Mouse (Mus musculus): Measurements from ENCODE around the gene Il10rb.

Il10rb gene

DNA sequence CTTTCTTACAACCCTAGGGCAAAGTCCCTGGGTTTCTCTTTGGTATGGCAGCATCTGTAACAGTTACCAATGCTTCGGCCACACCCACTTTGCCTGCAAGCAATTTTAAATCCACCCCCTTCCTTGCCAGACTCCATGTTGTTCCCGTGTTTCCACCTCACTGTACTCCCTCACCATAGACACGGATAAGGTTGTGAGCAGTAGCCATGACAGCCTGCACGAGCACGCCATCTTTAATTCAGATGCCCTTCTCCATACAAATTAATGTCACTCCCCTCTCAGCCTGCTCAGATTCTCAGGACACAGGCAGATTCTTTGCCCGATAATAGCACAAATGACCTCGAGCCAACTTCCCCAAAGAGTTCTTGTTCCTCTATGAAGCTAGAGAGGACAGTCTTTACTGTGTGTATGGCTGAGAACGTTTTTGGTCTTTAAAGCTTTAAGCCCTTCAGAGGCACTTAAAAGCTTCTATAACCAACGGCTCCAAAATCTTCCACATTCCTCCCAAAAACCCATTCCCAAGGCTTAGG lies 23.6 kb upstream of the Il10rb start:
- DNase-seq (ENCODE audit: extremely low spot score, low spot score) = no peak

DNA sequence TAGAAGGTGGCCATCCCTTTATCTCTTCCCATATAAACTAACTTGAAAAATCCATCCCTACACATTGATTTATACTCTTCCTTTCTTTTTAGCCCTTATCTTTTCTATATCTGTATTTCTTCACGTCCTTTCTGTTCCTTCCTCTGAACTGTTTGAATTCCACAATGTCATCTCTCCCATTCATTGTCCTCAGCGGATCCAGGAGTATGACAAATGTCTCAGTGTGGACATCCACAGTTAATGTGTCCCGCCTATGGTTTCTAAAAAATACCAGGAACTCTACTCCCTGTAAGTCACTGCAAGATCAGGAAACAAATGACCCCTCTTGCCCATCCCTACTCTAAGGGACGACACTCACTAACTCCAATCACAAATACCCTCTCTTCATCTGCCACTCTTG lies 21.7 kb upstream of the Il10rb start:
- no peak for DNase-seq (ENCODE audit: extremely low spot score, low spot score)

DNA sequence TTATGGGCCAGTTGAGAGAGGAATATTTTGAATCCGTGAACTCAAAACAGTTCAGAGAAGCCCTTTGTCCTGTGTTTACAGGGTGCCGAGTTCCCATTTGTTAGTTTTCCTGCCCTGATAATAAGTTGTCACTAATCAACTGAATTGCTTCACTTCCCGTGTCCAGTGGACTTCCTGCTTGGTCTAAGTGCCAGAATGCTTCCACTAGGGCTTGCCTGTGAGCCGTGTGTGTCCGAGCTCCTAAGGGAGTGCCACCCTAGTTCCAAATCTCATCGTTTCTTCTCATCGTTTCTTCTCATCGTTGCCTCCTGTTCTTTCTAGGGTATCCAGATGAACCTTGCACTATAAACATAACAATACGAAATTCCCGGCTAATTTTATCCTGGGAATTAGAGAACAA lies 20.3 kb upstream of the Il10rb start:
- DNase-seq (ENCODE audit: extremely low spot score, low spot score) = no peak

DNA sequence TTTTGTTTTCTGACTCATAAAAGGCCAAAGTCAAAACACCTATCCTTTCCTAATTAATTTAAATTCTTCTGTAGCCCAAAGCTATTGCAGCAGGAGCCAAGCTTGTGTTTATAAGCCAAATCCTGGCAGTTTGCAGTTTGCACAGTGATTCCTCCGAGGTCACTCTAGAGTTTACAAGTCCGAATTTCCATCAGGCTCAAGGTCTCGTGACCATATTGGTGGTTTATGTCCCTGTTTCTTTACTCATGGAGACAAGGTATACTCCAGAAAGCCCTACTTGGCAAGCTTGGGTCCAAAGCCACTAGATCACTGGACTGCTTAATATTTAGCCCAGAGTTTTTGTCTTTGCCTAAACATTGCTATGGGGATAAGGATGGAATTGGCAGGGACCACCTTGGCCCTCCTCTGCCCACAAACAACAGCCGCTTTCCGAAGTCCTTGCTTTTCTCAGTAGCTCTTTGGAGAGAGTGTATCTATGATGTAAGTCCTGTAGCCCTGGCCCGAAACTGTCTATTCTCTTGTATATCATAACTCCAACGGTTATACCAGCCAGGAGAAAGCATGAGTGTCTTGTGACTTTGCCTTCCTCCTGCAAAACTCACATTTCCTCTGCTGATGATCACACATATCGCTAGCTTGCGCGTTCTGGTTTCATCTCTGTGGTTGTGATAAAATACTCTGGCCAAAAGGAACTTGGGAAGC lies 19.4 kb upstream of the Il10rb start:
- DNase-seq (ENCODE audit: extremely low spot score, low spot score) = no peak

DNA sequence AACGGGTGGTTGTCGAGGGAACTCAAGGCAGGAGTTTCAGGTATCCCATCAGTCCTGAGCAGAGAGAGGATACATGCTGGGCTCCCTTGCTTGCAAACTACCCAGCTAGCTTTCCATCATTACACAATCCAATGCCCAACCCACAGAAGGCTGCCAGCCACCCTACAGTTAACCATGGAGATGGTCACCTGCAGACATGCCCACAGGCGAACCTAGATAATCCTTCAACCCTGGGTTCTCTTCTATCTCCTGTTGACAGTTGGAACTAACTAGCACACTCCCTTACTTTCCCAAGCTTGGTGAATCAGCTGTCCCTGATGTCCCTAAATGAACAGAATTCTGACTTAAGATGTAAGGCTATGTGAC lies 18.9 kb upstream of the Il10rb start:
- DNase-seq (ENCODE audit: extremely low spot score, low spot score) = no peak

DNA sequence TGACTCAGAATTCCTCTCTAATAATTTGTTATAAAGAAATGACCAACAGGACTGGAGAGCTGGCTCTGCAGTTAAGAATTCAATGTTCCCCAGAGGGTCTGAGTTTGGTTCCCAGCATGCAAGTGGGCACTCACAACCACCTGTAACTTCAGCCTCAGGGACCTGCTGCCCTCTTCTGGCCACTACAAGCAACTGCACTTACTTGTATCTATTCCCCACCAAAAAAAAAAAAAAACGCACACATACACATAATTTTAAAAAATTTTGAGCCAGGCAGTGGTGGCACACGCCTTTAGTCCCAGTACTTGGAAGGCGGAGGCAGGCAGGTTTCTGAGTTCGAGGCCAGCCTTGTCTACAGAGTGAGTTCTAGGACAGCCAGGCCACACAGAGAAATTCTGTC lies 15.9 kb upstream of the Il10rb start:
- DNase-seq (ENCODE audit: extremely low spot score, low spot score) = no peak

DNA sequence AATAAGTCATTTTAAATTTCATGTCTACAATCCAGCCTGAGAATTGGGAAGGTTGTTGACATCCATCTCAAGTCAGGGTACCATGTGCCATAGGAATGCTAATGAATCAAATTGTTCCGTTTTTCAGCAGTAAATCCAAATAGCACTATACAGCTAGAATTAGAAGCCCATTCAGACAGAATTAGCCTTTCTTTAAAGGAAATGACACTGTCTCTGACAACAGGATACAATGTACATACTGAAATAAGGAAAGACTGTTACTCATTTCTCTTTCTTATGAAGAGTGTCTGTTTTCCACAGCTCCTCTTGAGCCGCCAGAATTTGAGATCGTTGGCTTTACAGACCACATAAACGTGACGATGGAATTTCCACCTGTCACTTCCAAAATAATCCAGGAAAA lies 14.5 kb upstream of the Il10rb start, which contains the start of gene Gm21970:
Gene Gm21970 (plus strand): TSS at position 301 of the 400 bp plus-strand sequence.
- no peak for DNase-seq (ENCODE audit: extremely low spot score, low spot score)

DNA sequence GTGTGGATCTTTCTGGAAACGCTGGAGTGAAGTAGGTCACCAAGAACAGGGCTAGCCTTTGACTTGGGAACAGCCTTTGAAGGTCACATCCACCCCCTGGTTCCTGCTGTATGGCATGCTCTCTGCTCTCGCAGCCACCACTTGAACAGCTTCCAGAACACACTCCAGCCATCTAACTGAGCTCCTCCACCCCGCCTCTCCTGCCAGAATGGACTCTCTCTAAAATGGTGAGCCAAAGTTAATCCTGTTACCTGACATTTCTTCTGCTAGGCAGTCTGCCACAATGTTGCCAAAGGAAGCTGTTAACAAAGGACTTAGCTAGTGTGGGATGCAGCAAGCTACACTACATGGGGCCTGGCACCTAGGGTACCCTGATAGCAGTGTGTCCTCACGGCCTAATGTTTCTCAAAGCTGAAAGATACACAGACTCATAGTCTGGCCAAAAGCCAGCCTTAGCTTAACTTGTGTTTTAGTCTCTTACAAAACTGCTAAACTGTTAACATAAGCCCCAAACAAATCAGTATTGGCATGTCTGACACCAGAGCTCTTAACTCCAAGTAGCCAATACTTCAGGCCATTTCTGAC lies 11.0 kb upstream of the Il10rb start:
- no peak for DNase-seq (ENCODE audit: extremely low spot score, low spot score)

DNA sequence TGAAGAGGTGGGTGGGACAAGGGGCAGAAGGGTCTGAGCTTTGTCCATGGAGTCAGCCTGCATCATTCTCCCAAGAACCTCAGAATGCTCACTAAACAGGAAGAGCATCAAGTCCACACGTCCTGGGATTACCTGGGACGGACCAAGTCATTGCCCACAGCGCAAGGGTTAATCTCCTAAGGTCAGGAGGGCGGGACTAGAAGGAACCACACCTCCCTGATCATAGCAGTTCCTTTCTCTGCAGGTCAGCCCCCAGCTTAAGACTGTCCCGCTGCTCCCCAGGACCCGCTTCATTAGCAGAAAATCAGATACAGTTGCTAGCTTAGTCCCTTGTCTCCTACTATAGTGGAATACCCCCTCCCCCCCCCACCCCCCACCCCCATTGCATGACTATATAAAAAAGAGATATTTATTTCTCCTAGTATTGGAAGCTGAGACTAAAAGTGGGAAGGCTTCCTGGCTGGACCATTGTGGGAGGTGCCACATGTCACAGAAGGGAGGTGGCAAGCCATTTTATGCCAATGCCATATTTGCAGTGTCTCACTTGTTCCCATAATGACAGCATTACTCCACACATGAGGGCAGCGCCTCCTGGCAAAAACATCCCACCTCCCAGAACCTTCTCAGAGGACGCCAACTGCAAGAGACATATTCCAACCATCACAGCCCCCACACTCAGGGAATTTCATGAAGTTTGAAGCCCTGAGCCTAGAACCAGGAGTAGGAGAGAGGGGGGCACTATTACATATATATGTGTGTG lies 10.2 kb upstream of the Il10rb start:
- no peak for DNase-seq (ENCODE audit: extremely low spot score, low spot score)

DNA sequence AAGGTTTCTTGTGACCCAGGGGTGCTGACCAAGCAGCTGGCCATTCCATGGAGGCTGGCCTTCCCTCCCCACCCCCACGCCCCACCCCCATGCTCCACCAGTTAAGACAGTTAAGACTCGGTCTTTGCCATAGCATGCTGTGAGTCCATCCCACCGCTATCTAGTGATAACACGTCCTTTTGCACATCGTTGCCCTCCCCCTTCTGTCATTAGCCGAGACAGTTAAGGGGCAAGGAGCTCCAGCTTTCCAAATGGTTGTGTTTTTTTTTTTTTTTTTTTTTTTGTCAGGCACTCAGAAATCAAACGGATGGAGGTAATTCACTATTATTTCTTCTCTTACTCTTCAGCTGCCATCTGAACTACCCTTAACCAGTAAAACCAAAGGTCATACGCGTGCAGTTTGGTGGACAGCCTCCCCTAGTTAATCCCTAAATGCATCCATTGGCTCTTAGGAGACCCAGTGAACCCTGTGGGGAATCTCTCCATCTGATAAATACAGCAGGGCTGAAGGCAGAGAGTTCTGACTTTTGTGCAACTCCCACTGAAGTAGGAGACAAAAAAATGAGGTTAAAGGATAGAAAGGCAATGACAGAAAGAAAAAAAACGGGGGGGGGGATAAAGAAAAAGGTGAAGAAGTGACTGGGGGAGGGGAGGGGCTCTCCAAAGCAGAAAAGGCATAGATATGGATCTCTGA lies 9.0 kb upstream of the Il10rb start:
- DNase-seq (ENCODE audit: extremely low spot score, low spot score) = no peak

DNA sequence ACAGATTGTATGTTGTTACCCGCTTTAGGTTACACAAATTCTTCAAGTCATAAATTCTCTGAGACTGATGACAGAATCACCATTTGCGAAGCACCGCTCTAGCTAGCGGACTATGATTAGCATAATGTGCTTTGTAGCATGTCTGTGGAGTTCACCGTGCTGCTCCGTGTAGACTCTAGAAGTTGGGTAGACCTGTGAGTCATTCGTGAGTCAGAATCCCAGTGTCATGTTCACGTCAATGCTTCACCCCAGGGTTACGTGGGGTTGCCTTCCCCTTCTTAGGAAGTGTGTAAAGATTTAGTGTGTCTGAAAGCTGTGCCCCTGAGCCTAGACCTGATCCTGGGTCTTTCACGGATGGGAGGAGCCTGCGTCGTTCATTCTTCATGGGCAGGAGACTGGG lies 7.9 kb upstream of the Il10rb start:
- no peak for DNase-seq (ENCODE audit: extremely low spot score, low spot score)

DNA sequence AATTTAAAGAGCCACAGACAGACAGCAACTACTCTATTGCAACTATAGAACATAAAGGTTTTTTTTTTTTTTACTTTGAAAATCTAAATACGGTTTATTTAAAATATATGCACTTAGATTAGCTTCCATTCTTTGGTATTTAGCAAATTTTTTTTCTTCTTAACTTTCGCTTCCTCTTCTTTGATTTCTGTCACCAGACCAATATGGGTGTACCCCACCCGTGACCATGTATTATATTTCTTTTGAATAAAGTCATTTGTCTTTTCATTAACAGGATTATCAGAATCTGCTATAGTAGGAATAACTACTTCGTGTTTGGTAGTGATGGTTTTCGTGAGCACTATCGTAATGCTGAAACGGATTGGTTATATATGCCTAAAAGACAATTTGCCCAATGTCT lies 7.0 kb upstream of the Il10rb start:
- no peak for DNase-seq (ENCODE audit: extremely low spot score, low spot score)

DNA sequence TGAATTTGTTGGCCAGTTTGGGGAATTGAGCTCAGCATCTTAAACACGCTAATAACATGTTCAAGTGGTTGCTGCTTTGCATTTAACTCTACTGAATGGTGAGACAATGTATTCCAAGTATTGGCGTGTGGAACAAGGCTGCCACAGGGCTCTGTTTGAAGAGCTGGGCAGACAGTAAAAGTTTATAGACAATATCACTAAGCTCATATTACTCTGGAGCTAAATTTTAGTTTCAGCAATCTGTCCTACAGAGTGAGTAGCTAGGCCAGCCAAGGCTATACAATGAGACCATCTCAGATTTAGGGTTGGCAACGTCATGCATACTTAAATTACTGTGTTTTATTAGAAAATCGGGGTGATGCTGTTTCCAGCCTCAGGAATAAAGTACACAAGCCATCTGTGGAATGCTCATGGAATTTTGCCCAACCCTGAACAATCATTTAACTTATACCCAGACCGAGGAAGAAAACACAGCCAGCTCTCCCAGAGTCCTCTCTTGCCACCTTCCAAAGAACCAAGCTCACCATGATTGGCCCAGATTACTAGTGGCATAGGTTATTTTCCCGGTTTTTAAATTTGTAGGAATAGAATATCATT lies 4.3 kb upstream of the Il10rb start:
- no peak for DNase-seq (ENCODE audit: extremely low spot score, low spot score)

DNA sequence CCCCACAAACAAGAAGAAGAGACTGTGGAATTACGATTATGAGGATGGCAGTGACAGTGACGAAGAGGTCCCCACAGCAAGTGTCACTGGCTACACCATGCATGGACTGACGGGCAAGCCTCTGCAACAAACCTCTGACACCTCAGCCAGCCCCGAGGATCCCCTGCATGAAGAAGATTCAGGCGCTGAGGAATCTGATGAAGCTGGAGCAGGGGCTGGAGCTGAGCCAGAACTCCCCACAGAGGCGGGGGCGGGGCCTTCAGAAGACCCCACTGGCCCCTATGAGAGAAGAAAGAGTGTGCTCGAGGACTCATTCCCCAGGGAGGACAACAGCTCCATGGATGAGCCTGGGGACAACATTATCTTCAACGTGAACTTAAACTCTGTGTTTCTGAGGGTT lies 2.2 kb upstream of the Il10rb start:
- DNase-seq (ENCODE audit: extremely low spot score, low spot score) = no peak

DNA sequence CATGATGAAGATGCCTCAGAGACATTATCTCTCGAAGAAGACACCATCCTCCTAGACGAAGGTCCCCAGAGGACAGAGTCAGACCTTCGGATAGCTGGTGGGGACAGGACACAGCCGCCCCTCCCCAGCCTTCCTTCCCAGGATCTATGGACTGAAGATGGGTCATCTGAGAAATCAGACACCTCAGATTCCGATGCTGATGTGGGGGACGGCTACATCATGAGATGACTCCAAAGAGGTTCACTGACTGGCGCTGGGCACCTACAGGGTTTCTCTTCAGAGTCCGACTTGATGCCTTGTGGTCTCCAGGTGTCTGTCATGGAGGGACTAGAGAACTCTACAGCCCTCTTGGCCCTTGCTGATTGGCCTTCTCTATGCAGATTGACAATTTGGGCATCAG lies 1.8 kb upstream of the Il10rb start:
- DNase-seq (ENCODE audit: extremely low spot score, low spot score) = no peak

DNA sequence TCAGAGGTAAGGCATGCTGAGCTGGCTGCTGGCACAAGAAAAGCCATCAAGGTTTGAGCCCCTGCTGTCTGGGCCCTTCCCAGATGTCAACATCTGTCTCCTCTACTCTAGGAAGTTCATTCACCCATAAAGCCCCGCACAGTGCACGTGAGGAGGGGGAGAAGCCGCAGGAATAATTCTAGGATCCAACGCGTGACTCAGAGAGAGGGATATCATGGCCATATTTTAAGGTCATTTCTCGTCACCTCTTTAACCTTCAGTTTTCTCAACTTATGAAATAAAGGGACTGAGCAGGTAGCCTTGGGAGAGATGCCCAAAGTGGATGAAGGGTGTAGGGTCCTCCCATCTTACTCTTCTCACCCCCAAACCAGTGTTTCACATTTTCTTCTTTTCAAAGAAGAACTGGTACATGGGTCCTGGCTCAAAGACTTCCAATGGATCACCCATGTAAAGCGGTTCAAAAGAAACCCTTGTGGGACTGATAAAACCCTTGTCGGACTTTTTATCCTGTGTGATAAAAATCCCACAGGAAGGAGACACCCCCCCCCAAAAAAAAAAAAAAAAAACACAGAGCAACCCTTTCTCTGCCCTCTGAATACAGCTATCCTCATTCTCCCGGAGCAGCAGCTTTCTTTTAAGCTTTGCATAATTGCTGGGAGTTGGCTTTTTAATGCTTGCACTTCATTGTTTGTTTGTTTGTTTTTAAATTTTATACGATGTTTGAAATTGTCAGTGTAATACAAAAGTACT lies 961 bp upstream of the Il10rb start:
- DNase-seq (ENCODE audit: extremely low spot score, low spot score) = no peak

DNA sequence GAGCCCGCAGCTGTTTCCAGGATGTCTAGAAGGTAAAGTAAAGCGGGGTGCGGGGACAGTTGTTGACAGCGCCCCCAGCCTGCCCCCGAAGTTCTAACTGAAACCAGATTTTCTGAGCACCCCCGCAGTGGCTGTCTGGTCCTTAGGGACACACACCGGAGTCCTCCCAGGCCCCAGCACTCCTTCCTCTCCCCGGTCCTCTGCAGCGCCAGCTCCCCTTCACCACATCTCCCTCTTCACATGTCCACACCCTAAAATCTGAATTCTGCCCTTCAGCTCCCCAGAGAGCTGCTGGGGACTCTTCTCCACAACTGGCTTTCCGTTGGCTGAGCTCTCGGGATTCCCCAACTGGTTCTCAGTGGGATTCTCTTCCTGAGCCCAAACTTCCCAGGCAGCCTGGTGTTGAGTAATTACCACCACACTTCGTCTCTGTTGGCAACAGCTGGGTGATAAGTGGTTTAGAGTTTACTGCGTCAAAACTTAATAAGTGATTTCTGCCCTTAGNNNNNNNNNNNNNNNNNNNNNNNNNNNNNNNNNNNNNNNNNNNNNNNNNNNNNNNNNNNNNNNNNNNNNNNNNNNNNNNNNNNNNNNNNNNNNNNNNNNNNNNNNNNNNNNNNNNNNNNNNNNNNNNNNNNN lies 739 bp downstream of the Il10rb start:
- DNase-seq (ENCODE audit: extremely low spot score, low spot score) = peak; percentile 41

DNA sequence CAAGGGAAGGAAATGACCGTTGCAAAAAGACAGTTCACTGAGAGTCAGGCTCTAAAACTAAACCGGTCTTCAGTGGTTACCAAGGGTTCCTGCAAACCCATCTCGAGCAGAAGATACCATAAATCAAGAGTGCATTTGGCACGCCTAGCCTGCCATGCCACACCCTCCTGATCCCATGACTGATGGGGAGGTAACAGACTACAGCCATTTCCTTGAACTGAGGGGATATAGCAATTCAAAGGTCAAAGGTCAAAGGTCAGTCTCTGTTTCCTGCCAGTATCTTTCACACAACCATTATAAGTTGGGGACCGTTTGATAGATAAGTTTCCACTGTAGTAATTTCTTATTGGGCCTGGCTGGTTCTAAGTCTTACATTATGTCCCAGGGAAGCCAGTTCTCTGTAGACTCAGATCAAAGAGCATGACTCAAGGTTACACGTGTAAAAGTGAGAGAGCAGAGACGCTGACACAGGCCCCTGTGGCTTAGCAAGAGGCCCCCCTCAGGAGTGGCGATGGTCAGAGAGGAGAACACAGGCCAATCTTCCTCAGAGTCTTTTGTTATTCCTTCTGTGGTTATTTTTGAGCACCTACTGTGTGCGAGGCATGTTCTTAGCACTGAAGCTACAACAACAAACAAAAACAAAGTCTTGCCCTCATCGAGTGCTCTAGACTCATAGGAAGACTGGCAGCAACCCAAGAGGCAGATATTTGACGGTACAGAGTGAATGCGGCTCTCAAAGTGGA lies 7.3 kb downstream of the Il10rb start:
- no peak for DNase-seq (ENCODE audit: extremely low spot score, low spot score)

DNA sequence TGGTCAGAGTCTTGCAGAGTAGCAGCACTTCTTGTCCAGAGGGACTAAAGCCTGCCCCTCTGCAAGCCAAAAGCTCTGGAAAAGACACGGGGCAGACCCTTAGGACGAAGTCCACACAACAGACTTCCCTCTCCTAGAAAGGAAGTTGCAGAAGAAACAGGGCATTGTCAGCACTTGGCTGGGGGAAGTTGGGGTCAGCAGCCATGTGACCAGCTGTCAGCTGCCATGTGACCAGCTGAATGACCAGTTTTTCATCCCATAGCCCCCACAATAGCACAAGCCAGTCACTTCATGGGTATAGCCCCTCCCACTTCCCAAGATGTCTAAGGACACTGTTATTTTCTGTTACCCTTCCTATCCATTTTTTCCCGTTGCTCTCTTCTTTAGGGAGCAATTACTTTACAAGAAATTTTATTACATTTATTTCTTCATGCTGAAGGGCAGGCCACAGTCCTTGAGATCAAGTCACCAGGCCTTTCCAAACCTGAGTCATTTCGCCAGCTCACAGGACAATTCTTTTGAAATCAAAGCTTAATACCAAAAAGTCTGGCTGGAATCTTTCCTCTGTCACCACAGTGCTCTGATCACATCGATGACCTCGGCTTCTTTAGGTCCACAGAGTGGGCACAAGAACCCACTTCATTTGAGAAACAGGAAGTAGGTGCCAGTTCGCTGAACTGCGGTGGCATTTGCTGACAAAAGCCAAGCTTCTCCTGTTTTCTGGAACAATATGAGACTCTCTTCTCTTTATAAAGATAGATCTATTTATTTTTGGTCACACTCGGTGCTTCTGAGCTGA lies 9.6 kb downstream of the Il10rb start:
- DNase-seq (ENCODE audit: extremely low spot score, low spot score) = no peak
